Mouse (Mus musculus) midbrain, postnatal 0 days (tissue): ENCODE data around the gene Crtc3. TPM values are rescaled to one million over a fixed set of nuclear protein-coding genes. Genes with fewer than 3 reads are reported as not detected.

Source experiments
- ATAC-seq: fragments of 200-750 bp; cut with Nextera tagmentation; 2 replicates; pipeline ENCODE4 v1.8.0; 2017; ENCODE audit warnings: moderate number of reproducible peaks, mild to moderate bottlenecking, moderate TSS enrichment, moderate library complexity; ENCODE audit not compliant: low FRiP score
- DNase-seq: peaks from one replicate; pipeline ENCODE4 v3.0.0-alpha.2; 2015; ENCODE audit warnings: low spot score
- H3K27ac ChIP-seq: fragments of 300-500 bp; sonication (generic); 2 replicates; pipeline ENCODE4 v1.5.1; 2014; ENCODE audit warnings: low read depth, mild to moderate bottlenecking, low read length, mixed read lengths
- H3K27me3 ChIP-seq: fragments of 300-500 bp; sonication (generic); 2 replicates; pipeline ENCODE4 v1.6.1; 2014; ENCODE audit warnings: low read length, control low read depth, mixed read lengths; ENCODE audit not compliant: insufficient read depth
- H3K36me3 ChIP-seq: fragments of 300-500 bp; sonication (generic); 2 replicates; pipeline ENCODE4 v1.6.1; 2014; ENCODE audit warnings: low read length, control low read depth, mixed read lengths; ENCODE audit not compliant: insufficient read depth
- H3K4me1 ChIP-seq: fragments of 300-500 bp; sonication (generic); 2 replicates; pipeline ENCODE4 v1.6.1; 2014; ENCODE audit warnings: mild to moderate bottlenecking, control low read depth, antibody characterized with exemption, low read length, mixed read lengths; ENCODE audit not compliant: insufficient read depth
- H3K4me2 ChIP-seq: fragments of 300-500 bp; sonication (generic); 2 replicates; pipeline ENCODE4 v1.6.1; 2014; ENCODE audit warnings: low read depth, mild to moderate bottlenecking, low read length, mixed read lengths; ENCODE audit not compliant: poor library complexity, severe bottlenecking
- H3K4me3 ChIP-seq: fragments of 300-500 bp; sonication (generic); 2 replicates; pipeline ENCODE4 v1.5.1; 2014; ENCODE audit warnings: low read depth, mild to moderate bottlenecking, low read length, moderate library complexity
- H3K9ac ChIP-seq: fragments of 300-500 bp; sonication (generic); replicated peaks from 2 replicates; pipeline ENCODE4 v1.6.1; 2014; ENCODE audit warnings: mild to moderate bottlenecking, low read length, moderate library complexity, mixed read lengths; ENCODE audit not compliant: poor library complexity, severe bottlenecking
- H3K9me3 ChIP-seq: fragments of 300-500 bp; sonication (generic); 2 replicates; pipeline ENCODE4 v1.6.1; 2016; ENCODE audit warnings: low read length, control low read depth
- CTCF ChIP-seq: IDR thresholded peaks from 2 replicates; pipeline ENCODE4 v1.5.1; 2016; ENCODE audit warnings: antibody characterized with exemption, mild to moderate bottlenecking
- WGBS: fragments of 180-500 bp; shearing (Covaris S2); extraction: QIAGEN DNeasy Blood & Tissue Kit; methylation state at CpG from one replicate; pipeline ENCODE4 v1.1.7; 2014; 5-methylcytosine and 5-hydroxymethylcytosine counted together
- polyA plus RNA-seq: library from polyadenylated mRNA; unstranded; fragments of >200 nt; fragmentation: Nextera tagmentation; extraction: Ambion mirVana; gene quantifications from 2 replicates; pipeline ENCODE4 v1.2.1, GENCODE M21; 2015
- total RNA-seq: library from RNA; depleted of rRNA; stranded (reverse); fragments of >200 nt; gene quantifications from 2 replicates; pipeline ENCODE4 v1.2.3, GENCODE M21; 2014

The Crtc3 gene
- total and polyA plus RNA-seq, 2 experiments from 2014 or later, result 12.9 to 13.0 TPM

- Histone ChIP-seq H3K4me1 (no peaks in the 10 kb centered on the region; the same call in 1 of the 2 replicates), H3K9ac (no peak overlapping the region), H3K9me3 (no peaks in the 10 kb centered on the region), H3K27me3 (no peaks in the 10 kb centered on the region), H3K36me3 (no peaks in the 10 kb centered on the region), H3K4me3 (no peak overlapping the region), H3K27ac (no peak overlapping the region), H3K4me2 (no peak overlapping the region)
- no peak for TF ChIP-seq CTCF
- DNase-seq (no peak), ATAC-seq (no peak)
- WGBS, result 74% methylated on average over 17 of the region's 17 CpGs
These were observed 52.3 kb downstream of the Crtc3 start for GRCm38 (mm10) chr7:80636288-80636952.

DNA sequence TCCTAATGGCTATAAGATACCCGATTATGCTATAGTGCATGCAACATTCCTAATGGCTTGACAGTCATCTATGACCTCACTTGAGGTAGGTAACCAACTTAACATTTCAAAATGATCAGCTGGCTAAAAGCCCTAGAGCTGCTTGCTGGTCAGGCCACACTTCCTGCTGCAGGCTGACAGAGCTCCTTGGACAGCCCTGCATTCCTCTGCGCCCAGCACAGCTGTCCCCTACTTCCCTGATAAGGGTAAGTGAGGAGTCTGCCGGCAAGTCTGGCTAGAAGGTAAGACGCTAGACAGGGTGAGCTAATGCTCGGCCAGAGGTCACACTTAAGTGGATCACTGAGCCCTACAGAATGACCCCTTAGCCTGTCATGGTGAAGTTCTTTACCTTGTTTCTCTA lies 52.8 kb downstream of the Crtc3 start:
- TF ChIP-seq CTCF, result no peak
- 71% methylated on average over 5 of the region's 5 CpGs for WGBS
- H3K4me2 ChIP-seq, result no peak overlapping the region
- H3K9me3 ChIP-seq, result no peaks in the 10 kb centered on the region
- H3K27me3 ChIP-seq, result no peaks in the 10 kb centered on the region
- H3K27ac ChIP-seq, result no peak overlapping the region
- ATAC-seq, result no peak
- H3K36me3 ChIP-seq, result no peaks in the 10 kb centered on the region
- no peak overlapping the region for H3K4me3 ChIP-seq
- no peak for DNase-seq
- no peaks in the 10 kb centered on the region; the same call in 1 of the 2 replicates for H3K4me1 ChIP-seq
- no peak overlapping the region for H3K9ac ChIP-seq

DNA sequence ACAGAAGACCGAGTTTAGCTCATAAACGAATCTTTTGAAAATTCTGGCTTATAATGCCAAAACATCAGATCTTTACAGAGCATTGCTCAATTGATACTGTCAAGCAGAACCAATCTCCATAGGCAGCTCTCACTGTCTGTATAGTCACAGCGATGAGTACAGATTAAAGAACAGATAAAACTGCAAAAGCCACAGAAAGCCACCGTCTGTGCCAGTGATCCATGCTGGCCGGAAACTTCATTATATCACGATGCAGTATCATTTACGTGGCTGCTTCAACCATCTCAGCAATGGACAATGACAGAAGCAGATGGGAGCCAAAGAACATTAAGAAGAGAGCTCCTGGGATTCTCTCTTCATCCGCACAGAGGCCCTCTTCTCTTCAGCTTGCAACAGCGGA lies 53.9 kb downstream of the Crtc3 start:
- H3K36me3 ChIP-seq, result no peaks in the 10 kb centered on the region
- H3K4me3 ChIP-seq, result no peak overlapping the region
- WGBS, result 52% methylated on average over 9 of the region's 9 CpGs
- no peaks in the 10 kb centered on the region for H3K27me3 ChIP-seq
- no peaks in the 10 kb centered on the region; the same call in 1 of the 2 replicates for H3K4me1 ChIP-seq
- DNase-seq (no peak), ATAC-seq (no peak)
- no peak overlapping the region for H3K9ac ChIP-seq
- H3K27ac ChIP-seq, result no peak overlapping the region
- no peak overlapping the region for H3K4me2 ChIP-seq
- no peaks in the 10 kb centered on the region for H3K9me3 ChIP-seq
- no peak for TF ChIP-seq CTCF

- Histone ChIP-seq H3K4me1 (no peaks in the 10 kb centered on the region; the same call in 1 of the 2 replicates), H3K4me3 (no peak overlapping the region), H3K27ac (no peak overlapping the region), H3K27me3 (no peaks in the 10 kb centered on the region), H3K9ac (no peak overlapping the region), H3K36me3 (no peaks in the 10 kb centered on the region), H3K9me3 (no peaks in the 10 kb centered on the region), H3K4me2 (no peak overlapping the region)
- no peak for ATAC-seq
- 100% methylated on average over 2 of the region's 2 CpGs for WGBS
- peak; percentile 31; the same call in 1 of the 2 replicates for TF ChIP-seq CTCF
- DNase-seq, result no peak
These were observed 55.0 kb downstream of the Crtc3 start for GRCm38 (mm10) chr7:80633635-80634034.

GRCm38 (mm10) chr7:80631993-80632392 lies 56.7 kb downstream of the Crtc3 start:
- no peaks in the 10 kb centered on the region; the same call in 1 of the 2 replicates for H3K4me1 ChIP-seq
- no peaks in the 10 kb centered on the region for H3K27me3 ChIP-seq
- TF ChIP-seq CTCF, result no peak
- H3K4me2 ChIP-seq, result no peak overlapping the region
- DNase-seq (no peak), ATAC-seq (no peak)
- H3K9me3 ChIP-seq, result no peaks in the 10 kb centered on the region
- WGBS, result 74% methylated on average over 6 of the region's 6 CpGs
- no peak overlapping the region for H3K4me3 ChIP-seq
- H3K27ac ChIP-seq, result no peak overlapping the region
- H3K9ac ChIP-seq, result no peak overlapping the region
- 0 out of 2 replicates have a peak, but pooled peaks cover 3% of the 10 kb centered on the region for H3K36me3 ChIP-seq

GRCm38 (mm10) chr7:80631405-80631804 lies 57.3 kb downstream of the Crtc3 start:
- H3K9ac ChIP-seq, result no peak overlapping the region
- H3K4me3 ChIP-seq, result no peak overlapping the region
- no peaks in the 10 kb centered on the region for H3K9me3 ChIP-seq
- H3K4me1 ChIP-seq, result no peaks in the 10 kb centered on the region; the same call in 1 of the 2 replicates
- DNase-seq (no peak), ATAC-seq (no peak)
- H3K36me3 ChIP-seq, result 0 out of 2 replicates have a peak, but pooled peaks cover 4% of the 10 kb centered on the region
- no peaks in the 10 kb centered on the region for H3K27me3 ChIP-seq
- 82% methylated on average over 3 of the region's 3 CpGs for WGBS
- no peak overlapping the region for H3K27ac ChIP-seq
- no peak for TF ChIP-seq CTCF
- H3K4me2 ChIP-seq, result no peak overlapping the region
